Mouse (Mus musculus): ENCODE measurements around the gene St6galnac3. TPM values are rescaled to one million over a fixed set of nuclear protein-coding genes. Genes with fewer than 3 reads are reported as not detected.
"Not testable (repeated sequence)": the region's sequence is repeated elsewhere in the genome, so short reads cannot be mapped to it uniquely, and the experiment has no call there.

St6galnac3 gene
- polyA plus RNA-seq, 1 experiment from 2014 or later, result 27.2 TPM

GRCm38 (mm10) chr3:153384651-153385050, 340.3 kb downstream of the St6galnac3 start:
- not testable (repeated sequence) for H3K36me3 ChIP-seq; H3K4me1 ChIP-seq (replicated peaks); H3K9ac ChIP-seq; H3K9me3 ChIP-seq; ATAC-seq (ENCODE audit: low read depth); H3K27me3 ChIP-seq; H3K4me3 ChIP-seq; H3K4me2 ChIP-seq; H3K27ac ChIP-seq (replicated peaks)
- 77% methylated on average over 5 of the region's 5 CpGs for WGBS

DNA sequence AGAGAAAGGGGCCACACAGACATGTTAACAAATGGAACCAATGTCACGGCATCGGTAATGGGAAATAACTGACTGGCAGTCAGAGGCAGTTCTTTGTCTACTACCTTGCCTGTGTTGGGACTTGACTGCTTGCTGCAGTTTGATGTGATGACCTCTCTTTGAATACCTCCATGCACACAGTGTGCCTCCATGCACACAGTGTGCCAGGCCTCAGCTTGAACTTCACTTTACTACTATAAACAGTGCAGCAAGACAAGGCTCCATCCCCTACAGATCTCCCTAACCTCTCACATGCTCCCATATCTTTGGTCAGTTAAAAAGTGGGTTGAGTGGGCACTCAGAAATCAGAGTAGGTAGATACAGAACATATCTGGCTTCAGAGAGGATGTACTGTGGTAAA, 341.3 kb downstream of the St6galnac3 start:
- Histone ChIP-seq H3K4me2 (no peak overlapping the region), H3K27ac (replicated peaks) (no peak overlapping the region), H3K4me3 (no peak overlapping the region), H3K36me3 (no peaks in the 10 kb centered on the region), H3K9ac (no peak overlapping the region), H3K4me1 (replicated peaks) (no peaks in the 10 kb centered on the region), H3K9me3 (no peaks in the 10 kb centered on the region), H3K27me3 (no peaks in the 10 kb centered on the region)
- WGBS, result 92% methylated on average over 2 of the region's 2 CpGs
- ATAC-seq (ENCODE audit: low read depth), result no peak

- no peak for ATAC-seq (ENCODE audit: low read depth)
- peaks cover 13% of the 10 kb centered on the region for H3K4me1 ChIP-seq (replicated peaks)
- no peaks in the 10 kb centered on the region for H3K27me3 ChIP-seq
- 63% methylated on average over 10 of the region's 10 CpGs for WGBS
- H3K4me2 ChIP-seq, result no peak overlapping the region
- no peak overlapping the region for H3K27ac ChIP-seq (replicated peaks)
- no peaks in the 10 kb centered on the region for H3K9me3 ChIP-seq
- H3K9ac ChIP-seq, result no peak overlapping the region
- no peaks in the 10 kb centered on the region for H3K36me3 ChIP-seq
- no peak overlapping the region for H3K4me3 ChIP-seq
Observed at GRCm38 (mm10) chr3:153365057-153365755, 359.8 kb downstream of the St6galnac3 start.

DNA sequence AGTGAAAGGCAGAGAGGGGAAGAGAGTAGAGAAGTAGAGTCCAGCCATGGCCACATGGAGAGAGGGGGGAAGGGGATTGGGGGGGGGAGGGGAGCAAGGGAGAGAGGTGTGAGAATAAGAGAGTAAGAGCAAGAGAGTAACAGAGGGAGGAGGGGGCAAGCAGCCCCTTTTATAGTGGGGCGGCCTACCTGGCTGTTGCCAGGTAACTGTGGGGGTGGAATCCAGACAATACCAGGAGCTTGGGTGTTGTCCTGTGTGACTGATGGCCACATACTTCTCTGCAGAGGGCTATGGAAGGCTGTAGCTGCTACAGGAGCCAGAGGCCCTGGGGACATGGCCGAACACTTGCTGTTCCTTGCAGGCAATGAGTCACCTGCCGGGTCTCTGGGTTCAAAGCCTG, 360.6 kb downstream of the St6galnac3 start:
- Histone ChIP-seq H3K36me3 (no peaks in the 10 kb centered on the region), H3K9me3 (no peaks in the 10 kb centered on the region), H3K4me3 (no peak overlapping the region), H3K9ac (no peak overlapping the region), H3K4me1 (replicated peaks) (peaks cover 13% of the 10 kb centered on the region), H3K27me3 (no peaks in the 10 kb centered on the region), H3K4me2 (no peak overlapping the region), H3K27ac (replicated peaks) (no peak overlapping the region)
- WGBS, result 93% methylated on average over 3 of the region's 3 CpGs
- ATAC-seq (ENCODE audit: low read depth), result 0 out of 2 replicates have a peak, but pooled peaks have one; percentile 33

GRCm38 (mm10) chr3:153359966-153360365, 365.0 kb downstream of the St6galnac3 start:
- no peaks in the 10 kb centered on the region for H3K27me3 ChIP-seq

GRCm38 (mm10) chr3:153356071-153356470, 368.9 kb downstream of the St6galnac3 start:
- no peak overlapping the region for H3K4me3 ChIP-seq
- H3K9me3 ChIP-seq, result no peaks in the 10 kb centered on the region
- H3K9ac ChIP-seq, result no peak overlapping the region
- H3K36me3 ChIP-seq, result no peaks in the 10 kb centered on the region
- H3K4me1 ChIP-seq (replicated peaks), result peaks cover 5% of the 10 kb centered on the region
- H3K27me3 ChIP-seq, result no peaks in the 10 kb centered on the region
- no peak for ATAC-seq (ENCODE audit: low read depth)
- no peak overlapping the region for H3K4me2 ChIP-seq
- WGBS, result 81% methylated on average over 1 of the region's 1 CpGs
- no peak overlapping the region for H3K27ac ChIP-seq (replicated peaks)

More at GRCm38 (mm10) chr3:153359966-153360365, 365.0 kb downstream of the St6galnac3 start:
- no peak for ATAC-seq (ENCODE audit: low read depth)
- no peak overlapping the region for H3K4me2 ChIP-seq
- H3K4me3 ChIP-seq, result no peak overlapping the region
- H3K36me3 ChIP-seq, result no peaks in the 10 kb centered on the region
- 89% methylated on average over 3 of the region's 3 CpGs for WGBS
- H3K9ac ChIP-seq, result no peak overlapping the region
- peaks cover 10% of the 10 kb centered on the region for H3K4me1 ChIP-seq (replicated peaks)
- H3K27ac ChIP-seq (replicated peaks), result no peak overlapping the region
- no peaks in the 10 kb centered on the region for H3K9me3 ChIP-seq

- H3K36me3 ChIP-seq, result no peaks in the 10 kb centered on the region
- H3K4me2 ChIP-seq, result no peak overlapping the region
- 71% methylated on average over 3 of the region's 3 CpGs for WGBS
- ATAC-seq (ENCODE audit: low read depth), result no peak
- no peaks in the 10 kb centered on the region for H3K27me3 ChIP-seq
- no peak overlapping the region for H3K9ac ChIP-seq
- peaks cover 9% of the 10 kb centered on the region for H3K4me1 ChIP-seq (replicated peaks)
- H3K27ac ChIP-seq (replicated peaks), result no peak overlapping the region
- no peak overlapping the region for H3K4me3 ChIP-seq
- no peaks in the 10 kb centered on the region for H3K9me3 ChIP-seq
Observed at GRCm38 (mm10) chr3:153354988-153355297, 370.0 kb downstream of the St6galnac3 start.

GRCm38 (mm10) chr3:153354186-153354987, 370.6 kb downstream of the St6galnac3 start:
- no peak for ATAC-seq (ENCODE audit: low read depth)
- no peaks in the 10 kb centered on the region for H3K27me3 ChIP-seq
- peaks cover 9% of the 10 kb centered on the region for H3K4me1 ChIP-seq (replicated peaks)
- no peak overlapping the region for H3K4me3 ChIP-seq
- no peak overlapping the region for H3K27ac ChIP-seq (replicated peaks)
- no peaks in the 10 kb centered on the region for H3K36me3 ChIP-seq
- no peaks in the 10 kb centered on the region for H3K9me3 ChIP-seq
- no peak overlapping the region for H3K4me2 ChIP-seq
- 87% methylated on average over 6 of the region's 6 CpGs for WGBS
- H3K9ac ChIP-seq, result no peak overlapping the region

- H3K27me3 ChIP-seq, result no peaks in the 10 kb centered on the region
- no peaks in the 10 kb centered on the region for H3K9me3 ChIP-seq
- H3K4me1 ChIP-seq (replicated peaks), result peaks cover 7% of the 10 kb centered on the region; the same call in 1 of the 2 replicates
- H3K27ac ChIP-seq (replicated peaks), result no peak overlapping the region
- ATAC-seq (ENCODE audit: low read depth), result no peak
- H3K4me2 ChIP-seq, result no peak overlapping the region
- H3K36me3 ChIP-seq, result no peaks in the 10 kb centered on the region
- H3K9ac ChIP-seq, result no peak overlapping the region
- 89% methylated on average over 16 of the region's 16 CpGs for WGBS
- H3K4me3 ChIP-seq, result no peak overlapping the region
Observed at GRCm38 (mm10) chr3:153353313-153354103, 371.5 kb downstream of the St6galnac3 start.

DNA sequence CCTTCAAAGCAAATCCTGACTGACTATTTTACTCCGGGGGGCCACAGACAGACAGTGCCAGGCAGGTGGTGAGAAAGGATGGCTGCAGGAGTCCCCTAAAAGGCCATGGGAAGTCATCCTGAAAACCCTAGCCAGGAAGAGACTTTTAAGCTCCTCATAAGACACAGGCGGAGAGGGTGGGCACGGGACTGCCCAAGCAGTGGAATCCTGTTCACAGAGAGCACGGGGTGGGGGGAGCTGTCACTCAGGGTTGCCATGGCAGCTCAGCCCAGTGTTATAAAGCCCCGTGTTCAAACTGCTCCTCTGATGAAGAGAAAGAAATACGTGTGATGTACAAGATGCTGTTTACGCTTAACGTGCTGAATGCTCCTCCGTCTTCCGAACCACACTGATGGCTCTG, 375.0 kb downstream of the St6galnac3 start:
- no peaks in the 10 kb centered on the region for H3K27me3 ChIP-seq
- no peak overlapping the region for H3K4me2 ChIP-seq
- peaks cover 6% of the 10 kb centered on the region; the same call in 1 of the 2 replicates for H3K4me1 ChIP-seq (replicated peaks)
- ATAC-seq (ENCODE audit: low read depth), result peak; percentile 60; the same call in 1 of the 2 replicates
- H3K27ac ChIP-seq (replicated peaks), result no peak overlapping the region
- no peak overlapping the region for H3K4me3 ChIP-seq
- no peaks in the 10 kb centered on the region for H3K9me3 ChIP-seq
- H3K9ac ChIP-seq, result no peak overlapping the region
- no peaks in the 10 kb centered on the region for H3K36me3 ChIP-seq
- 52% methylated on average over 10 of the region's 10 CpGs for whole genome bisulfite sequencing

DNA sequence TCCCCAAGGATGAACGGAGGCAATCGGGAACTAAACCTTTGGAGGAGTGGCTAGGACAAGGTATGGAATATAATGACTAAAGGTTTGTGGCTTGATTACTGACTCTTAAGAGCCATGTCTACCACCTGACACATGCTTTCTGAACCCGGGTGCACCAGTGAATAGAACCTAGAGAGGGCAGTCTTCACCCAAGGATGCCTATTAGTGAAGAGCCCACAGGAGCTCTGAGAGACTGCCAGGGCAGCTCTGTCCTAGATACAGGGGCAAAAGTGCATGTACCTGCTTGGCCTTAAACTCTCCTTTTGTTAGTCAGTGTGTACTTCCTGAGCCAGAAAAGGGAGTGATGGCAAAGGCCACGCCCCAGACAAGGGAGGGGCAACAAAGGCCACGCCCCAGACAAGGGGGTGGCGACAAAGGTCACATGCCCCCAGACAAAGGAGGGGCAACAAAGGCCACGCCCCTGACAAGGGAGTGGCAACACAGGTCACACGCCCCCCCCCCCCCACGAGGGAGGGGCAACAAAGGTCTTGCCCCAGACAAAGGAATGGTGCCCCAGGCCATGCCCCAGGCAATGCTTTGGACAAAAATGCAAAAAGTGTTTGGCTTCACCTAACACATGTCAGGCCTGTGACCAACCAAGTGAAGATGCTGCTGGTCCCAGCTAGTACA, 376.0 kb downstream of the St6galnac3 start:
- Histone ChIP-seq H3K27me3 (no peaks in the 10 kb centered on the region), H3K27ac (replicated peaks) (no peak overlapping the region), H3K9me3 (no peaks in the 10 kb centered on the region), H3K36me3 (no peaks in the 10 kb centered on the region), H3K4me2 (no peak overlapping the region), H3K9ac (no peak overlapping the region), H3K4me1 (replicated peaks) (peaks cover 6% of the 10 kb centered on the region; the same call in 1 of the 2 replicates), H3K4me3 (no peak overlapping the region)
- WGBS, result 96% methylated on average over 9 of the region's 9 CpGs
- ATAC-seq (ENCODE audit: low read depth), result no peak

Data from neural tube, embryonic 13.5 days (tissue).